Mouse (Mus musculus) heart, embryonic 15.5 days (tissue): Measurements from ENCODE around the gene Gm10065. TPM values are rescaled to one million over a fixed set of nuclear protein-coding genes. Genes with fewer than 3 reads are reported as not detected.

Experiments
- microRNA counts: library from miRNA; unstranded; fragments of <30 nt; microRNA quantifications from one replicate; lab custom pipeline; 2016
- microRNA-seq: library from miRNA; unstranded; fragments of <30 nt; microRNA quantifications from one replicate; pipeline ENCODE4, GENCODE M21; 2016
- polyA plus RNA-seq: library from polyadenylated mRNA; unstranded; fragments of >200 nt; fragmentation: Nextera tagmentation; extraction: Ambion mirVana; gene quantifications from 2 replicates; pipeline ENCODE4 v1.2.1, GENCODE M21; 2015

The Gm10065 gene
- polyA plus RNA-seq, 1 experiment from 2014 or later: not detected

MicroRNA genes within 50 kb of the gene (microRNA counts, 519-probe panel; counts per million panel counts)
- microRNA mmu-miR-1896 (lab: Ali Mortazavi, UCI): 2,936 counts per million, percentile 71 among the panel's probes with 10 or more counts

Small RNA genes lying within 50 kb of the gene (microRNA-seq; reads per million reads assigned to microRNA genes)
- not detected for gene Mir1896

Other genes starting within 250 kb of the Gm10065 start
- not detected in 2 replicates for gene Gpx5, start 186.7 kb downstream of the Gm10065 start, polyA plus RNA-seq
- not detected in 2 replicates for gene Gpx6, start 167.3 kb downstream of the Gm10065 start, polyA plus RNA-seq
- gene Olfr1367, start 132.5 kb downstream of the Gm10065 start, polyA plus RNA-seq: not detected in 2 replicates
- gene Zscan12, start 116.6 kb downstream of the Gm10065 start, polyA plus RNA-seq: 6.5 and 8.7 TPM in 2 replicates
- 65.7 and 71.5 TPM in 2 replicates for gene Zkscan3, start 76.7 kb downstream of the Gm10065 start, polyA plus RNA-seq
- gene Pgbd1, start 38.4 kb downstream of the Gm10065 start, polyA plus RNA-seq: 2.9 and 3.3 TPM in 2 replicates
- gene Zscan26, start 25.7 kb downstream of the Gm10065 start, polyA plus RNA-seq: 26.6 and 27.0 TPM in 2 replicates
- gene Nkapl, start 10.9 kb downstream of the Gm10065 start, polyA plus RNA-seq: 1.4 and 1.5 TPM in 2 replicates
- gene Zkscan4, start 534 bp downstream of the Gm10065 start, polyA plus RNA-seq: 1.4 and 2.2 TPM in 2 replicates
- gene AK157302, start 15.8 kb upstream of the Gm10065 start, polyA plus RNA-seq: 0.71 and 0.76 TPM in 2 replicates
- 15.7 and 17.9 TPM in 2 replicates for gene Gm11273, start 22.0 kb upstream of the Gm10065 start, polyA plus RNA-seq
- gene Zkscan8, start 51.7 kb upstream of the Gm10065 start, polyA plus RNA-seq: 3.5 and 4.0 TPM in 2 replicates
- gene Olfr1366, start 63.4 kb upstream of the Gm10065 start, polyA plus RNA-seq: 0.10 TPM in 1 of 2 replicates, not detected in the other
- not detected in 2 replicates for gene Olfr1535, start 80.5 kb upstream of the Gm10065 start, polyA plus RNA-seq
- not detected in 2 replicates for gene Olfr1364, start 102.3 kb upstream of the Gm10065 start, polyA plus RNA-seq
- gene Olfr1362, start 134.6 kb upstream of the Gm10065 start, polyA plus RNA-seq: not detected in 2 replicates
- not detected in 2 replicates for gene Olfr11, start 163.1 kb upstream of the Gm10065 start, polyA plus RNA-seq
- not detected in 2 replicates for gene Olfr1361, start 183.9 kb upstream of the Gm10065 start, polyA plus RNA-seq
- gene Olfr1360, start 198.0 kb upstream of the Gm10065 start, polyA plus RNA-seq: not detected in 2 replicates
- gene Olfr1359, start 218.7 kb upstream of the Gm10065 start, polyA plus RNA-seq: not detected in 2 replicates
- gene Hist1h2bl, start 236.7 kb upstream of the Gm10065 start, polyA plus RNA-seq: 0.47 and 1.3 TPM in 2 replicates
- 9.9 and 11.4 TPM in 2 replicates for gene Hist1h2ai, start 237.0 kb upstream of the Gm10065 start, polyA plus RNA-seq
- gene Hist1h3h, start 238.2 kb upstream of the Gm10065 start, polyA plus RNA-seq: 1.5 and 5.4 TPM in 2 replicates
- gene Hist1h2bm, start 242.6 kb upstream of the Gm10065 start, polyA plus RNA-seq: 1.3 and 2.3 TPM in 2 replicates